Mouse (Mus musculus) intestine, embryonic 16.5 days (tissue): ENCODE measurements around the gene Tmem40. TPM values are rescaled to one million over a fixed set of nuclear protein-coding genes. Genes with fewer than 3 reads are reported as not detected.

ENCODE experiments used
- ATAC-seq: fragments of 200-750 bp; cut with Nextera tagmentation; 2 replicates; pipeline ENCODE4 v1.8.0; 2017; ENCODE audit warnings: moderate TSS enrichment, moderate library complexity
- H3K27ac ChIP-seq: fragments of 300-500 bp; sonication (generic); 2 replicates; pipeline ENCODE4 v1.5.1; 2014; ENCODE audit warnings: mild to moderate bottlenecking, low read length
- H3K27me3 ChIP-seq: fragments of 300-500 bp; sonication (generic); replicated peaks from 2 replicates; pipeline ENCODE4 v1.6.1; 2014; ENCODE audit warnings: low read length, control low read depth, mixed read lengths; ENCODE audit not compliant: control insufficient read depth, insufficient read depth
- H3K36me3 ChIP-seq: fragments of 300-500 bp; sonication (generic); 2 replicates; pipeline ENCODE4 v1.6.1; 2014; ENCODE audit warnings: low read length, control low read depth; ENCODE audit not compliant: control insufficient read depth, insufficient read depth
- H3K4me1 ChIP-seq: fragments of 300-500 bp; sonication (generic); 2 replicates; pipeline ENCODE4 v1.6.1; 2014; ENCODE audit warnings: low read length, control low read depth, mixed read lengths; ENCODE audit not compliant: control insufficient read depth, insufficient read depth
- H3K4me2 ChIP-seq: fragments of 300-500 bp; sonication (generic); 2 replicates; pipeline ENCODE4 v1.6.1; 2014; ENCODE audit warnings: low read depth, low read length, control low read depth
- H3K4me3 ChIP-seq: fragments of 300-500 bp; sonication (generic); 2 replicates; pipeline ENCODE4 v1.5.1; 2014; ENCODE audit warnings: mild to moderate bottlenecking, low read length
- H3K9ac ChIP-seq: fragments of 300-500 bp; sonication (generic); 2 replicates; pipeline ENCODE4 v1.6.1; 2014; ENCODE audit warnings: low read depth, low read length
- H3K9me3 ChIP-seq: fragments of 300-500 bp; sonication (generic); 2 replicates; pipeline ENCODE4 v1.6.1; 2016; ENCODE audit warnings: low read length, control low read depth; ENCODE audit not compliant: control insufficient read depth
- WGBS: fragments of 180-500 bp; shearing (Covaris S2); extraction: QIAGEN DNeasy Blood & Tissue Kit; methylation state at CpG from one replicate; pipeline ENCODE4 v1.1.7; 2014; 5-methylcytosine and 5-hydroxymethylcytosine counted together
- polyA plus RNA-seq: library from polyadenylated mRNA; unstranded; fragments of >200 nt; fragmentation: Nextera tagmentation; extraction: Ambion mirVana; gene quantifications from 2 replicates; pipeline ENCODE4 v1.2.1, GENCODE M21; 2015

The Tmem40 gene
- polyA plus RNA-seq, 1 experiment from 2014 or later, result 1.5 TPM

- WGBS, result 81% methylated on average over 7 of the region's 7 CpGs
- no peak overlapping the region for H3K9ac ChIP-seq
- H3K27ac ChIP-seq, result no peak overlapping the region
- H3K4me2 ChIP-seq, result no peak overlapping the region
- no peak for ATAC-seq
- no peaks in the 10 kb centered on the region for H3K27me3 ChIP-seq
- no peak overlapping the region for H3K4me3 ChIP-seq
- 0 out of 2 replicates have a peak, but pooled peaks cover 7% of the 10 kb centered on the region for H3K4me1 ChIP-seq
- no peaks in the 10 kb centered on the region for H3K9me3 ChIP-seq
- H3K36me3 ChIP-seq, result no peaks in the 10 kb centered on the region
Measured at GRCm38 (mm10) chr6:115696707-115697215, 65.4 kb downstream of the Tmem40 start.

- 0 out of 2 replicates have a peak, but pooled peaks cover 7% of the 10 kb centered on the region for H3K4me1 ChIP-seq
- no peak overlapping the region for H3K9ac ChIP-seq
- no peak overlapping the region for H3K4me3 ChIP-seq
- no peak for ATAC-seq
- H3K27ac ChIP-seq, result no peak overlapping the region
- no peaks in the 10 kb centered on the region for H3K36me3 ChIP-seq
- no peaks in the 10 kb centered on the region for H3K9me3 ChIP-seq
- 57% methylated on average over 7 of the region's 7 CpGs for whole genome bisulfite sequencing
- no peak overlapping the region for H3K4me2 ChIP-seq
- no peaks in the 10 kb centered on the region for H3K27me3 ChIP-seq
Measured at GRCm38 (mm10) chr6:115695124-115695523, 67.1 kb downstream of the Tmem40 start.

GRCm38 (mm10) chr6:115694441-115694842 lies 67.8 kb downstream of the Tmem40 start:
- H3K4me1 ChIP-seq, result 0 out of 2 replicates have a peak, but pooled peaks cover 7% of the 10 kb centered on the region
- no peaks in the 10 kb centered on the region for H3K36me3 ChIP-seq
- H3K27ac ChIP-seq, result no peak overlapping the region
- 49% methylated on average over 9 of the region's 9 CpGs for WGBS
- H3K9me3 ChIP-seq, result no peaks in the 10 kb centered on the region
- H3K27me3 ChIP-seq, result no peaks in the 10 kb centered on the region
- ATAC-seq, result no peak
- H3K4me3 ChIP-seq, result no peak overlapping the region
- no peak overlapping the region for H3K9ac ChIP-seq
- no peak overlapping the region for H3K4me2 ChIP-seq

GRCm38 (mm10) chr6:115692963-115693730 lies 69.1 kb downstream of the Tmem40 start:
- H3K27me3 ChIP-seq, result no peaks in the 10 kb centered on the region
- ATAC-seq, result 0 out of 2 replicates have a peak, but pooled peaks have one; percentile 31
- 0 out of 2 replicates have a peak, but pooled peaks cover 7% of the 10 kb centered on the region for H3K4me1 ChIP-seq
- H3K4me2 ChIP-seq, result no peak overlapping the region
- no peaks in the 10 kb centered on the region for H3K36me3 ChIP-seq
- WGBS, result 70% methylated on average over 5 of the region's 5 CpGs
- H3K9ac ChIP-seq, result no peak overlapping the region
- H3K9me3 ChIP-seq, result no peaks in the 10 kb centered on the region
- no peak overlapping the region for H3K27ac ChIP-seq
- H3K4me3 ChIP-seq, result no peak overlapping the region

GRCm38 (mm10) chr6:115692163-115692950 lies 69.9 kb downstream of the Tmem40 start:
- no peak for ATAC-seq
- no peaks in the 10 kb centered on the region for H3K9me3 ChIP-seq
- no peaks in the 10 kb centered on the region for H3K27me3 ChIP-seq
- no peak overlapping the region for H3K27ac ChIP-seq
- 49% methylated on average over 9 of the region's 9 CpGs for WGBS
- no peaks in the 10 kb centered on the region for H3K36me3 ChIP-seq
- no peaks in the 10 kb centered on the region for H3K4me1 ChIP-seq
- no peak overlapping the region for H3K9ac ChIP-seq
- H3K4me2 ChIP-seq, result no peak overlapping the region
- H3K4me3 ChIP-seq, result no peak overlapping the region

- ATAC-seq, result no peak
- Histone ChIP-seq H3K9ac (no peak overlapping the region), H3K36me3 (no peaks in the 10 kb centered on the region), H3K27me3 (no peaks in the 10 kb centered on the region), H3K9me3 (peaks cover 6% of the 10 kb centered on the region; the same call in 1 of the 2 replicates), H3K4me2 (no peak overlapping the region), H3K27ac (no peak overlapping the region), H3K4me1 (no peaks in the 10 kb centered on the region), H3K4me3 (no peak overlapping the region)
- WGBS, result 85% methylated on average over 4 of the region's 4 CpGs
Measured at GRCm38 (mm10) chr6:115690105-115690504, 72.1 kb downstream of the Tmem40 start.

- ATAC-seq, result no peak
- WGBS, result 72% methylated on average over 4 of the region's 4 CpGs
- Histone ChIP-seq H3K9ac (no peak overlapping the region), H3K4me2 (no peak overlapping the region), H3K4me1 (no peaks in the 10 kb centered on the region), H3K4me3 (no peak overlapping the region), H3K36me3 (no peaks in the 10 kb centered on the region), H3K9me3 (peaks cover 6% of the 10 kb centered on the region; the same call in 1 of the 2 replicates), H3K27me3 (no peaks in the 10 kb centered on the region), H3K27ac (no peak overlapping the region)
Measured at GRCm38 (mm10) chr6:115688589-115688988, 73.6 kb downstream of the Tmem40 start.

GRCm38 (mm10) chr6:115687753-115688152 lies 74.5 kb downstream of the Tmem40 start:
- ATAC-seq, result no peak
- H3K4me1 ChIP-seq, result no peaks in the 10 kb centered on the region
- no peaks in the 10 kb centered on the region for H3K36me3 ChIP-seq
- no peak overlapping the region for H3K27ac ChIP-seq
- 68% methylated on average over 3 of the region's 3 CpGs for WGBS
- H3K27me3 ChIP-seq, result no peaks in the 10 kb centered on the region
- no peak overlapping the region for H3K9ac ChIP-seq
- no peak overlapping the region for H3K4me2 ChIP-seq
- no peak overlapping the region for H3K4me3 ChIP-seq
- peaks cover 6% of the 10 kb centered on the region; the same call in 1 of the 2 replicates for H3K9me3 ChIP-seq
